Mouse (Mus musculus): ENCODE data around the gene Tnfrsf9.
"Not testable (repeated sequence)": the region's sequence is repeated elsewhere in the genome, so short reads cannot be mapped to it uniquely, and the experiment has no call there.

Gene Tnfrsf9

GRCm38 (mm10) chr4:150896896-150897624 lies 17.3 kb upstream of the Tnfrsf9 start:
- peak; percentile 73 for DNase-seq

GRCm38 (mm10) chr4:150898716-150899365 lies 15.5 kb upstream of the Tnfrsf9 start:
- DNase-seq, result peak; percentile 85

GRCm38 (mm10) chr4:150900486-150900885 lies 13.9 kb upstream of the Tnfrsf9 start:
- no peak for DNase-seq

GRCm38 (mm10) chr4:150901651-150902050 lies 12.7 kb upstream of the Tnfrsf9 start:
- DNase-seq, result peak; percentile 80

GRCm38 (mm10) chr4:150902062-150902461 lies 12.3 kb upstream of the Tnfrsf9 start:
- DNase-seq, result no peak

- DNase-seq, result no peak
Measured at GRCm38 (mm10) chr4:150903091-150903742, 11.1 kb upstream of the Tnfrsf9 start.

- DNase-seq, result no peak
Measured at GRCm38 (mm10) chr4:150907099-150907498, 7.3 kb upstream of the Tnfrsf9 start.

GRCm38 (mm10) chr4:150908512-150908911 lies 5.8 kb upstream of the Tnfrsf9 start:
- not testable (repeated sequence) for DNase-seq

- DNase-seq, result peak; percentile 98
Measured at GRCm38 (mm10) chr4:150909451-150910156, 4.8 kb upstream of the Tnfrsf9 start.

GRCm38 (mm10) chr4:150910164-150910951 lies 4.0 kb upstream of the Tnfrsf9 start:
- no peak for DNase-seq

- DNase-seq, result no peak
Measured at GRCm38 (mm10) chr4:150913743-150914142, 619 bp upstream of the Tnfrsf9 start.

GRCm38 (mm10) chr4:150915181-150915906 lies 982 bp downstream of the Tnfrsf9 start:
- no peak for DNase-seq

- no peak for DNase-seq
Measured at GRCm38 (mm10) chr4:150917336-150918027, 3.1 kb downstream of the Tnfrsf9 start.

- DNase-seq, result no peak
Measured at GRCm38 (mm10) chr4:150921206-150921605, 6.8 kb downstream of the Tnfrsf9 start.

GRCm38 (mm10) chr4:150924308-150924707 lies 9.9 kb downstream of the Tnfrsf9 start:
- no peak for DNase-seq

- DNase-seq, result no peak
Measured at GRCm38 (mm10) chr4:150924936-150925335, 10.6 kb downstream of the Tnfrsf9 start.

- DNase-seq, result no peak
Measured at GRCm38 (mm10) chr4:150925923-150926322, 11.6 kb downstream of the Tnfrsf9 start.

GRCm38 (mm10) chr4:150926924-150927705 lies 12.8 kb downstream of the Tnfrsf9 start:
- no peak for DNase-seq

- no peak for DNase-seq
Measured at GRCm38 (mm10) chr4:150927789-150928188, 13.4 kb downstream of the Tnfrsf9 start.

- DNase-seq, result no peak
Measured at GRCm38 (mm10) chr4:150933503-150933902, 19.1 kb downstream of the Tnfrsf9 start.
